Mouse (Mus musculus): Measurements from ENCODE around the gene Rtcb. TPM values are rescaled to one million over a fixed set of nuclear protein-coding genes. Genes with fewer than 3 reads are reported as not detected.
A peak's percentile ranks its signal among the peaks of the same experiment; 100 is the strongest.

Gene Rtcb
- polyA plus RNA-seq, 1 experiment, result not detected

- Histone ChIP-seq H3K4me1 (ENCODE audit: control insufficient read depth, insufficient read depth, low read length) (no peaks in the 10 kb centered on the region), H3K27ac (ENCODE audit: insufficient read depth, low read depth, low read length) (no peak overlapping the region), H3K4me3 (ENCODE audit: insufficient read depth, low read depth, low read length) (no peak overlapping the region)
- WGBS, result 80% methylated on average over 3 of the region's 3 CpGs
- TF ChIP-seq POLR2A (IDR thresholded peaks at IDR 0.05; ENCODE audit: insufficient read depth, low read depth, low read length) (no peak), CTCF (IDR thresholded peaks at IDR 0.05; ENCODE audit: insufficient read depth, low read depth, low read length) (no peak)
Measured at GRCm38 (mm10) chr10:85953401-85953800, 4.2 kb downstream of the Rtcb start.

GRCm38 (mm10) chr10:85951765-85952443 is 5.7 kb downstream of the Rtcb start:
- Histone ChIP-seq H3K4me3 (ENCODE audit: insufficient read depth, low read depth, low read length) (no peak overlapping the region), H3K4me1 (ENCODE audit: control insufficient read depth, insufficient read depth, low read length) (no peaks in the 10 kb centered on the region), H3K27ac (ENCODE audit: insufficient read depth, low read depth, low read length) (no peak overlapping the region)
- 55% methylated on average over 6 of the region's 6 CpGs for WGBS
- TF ChIP-seq CTCF (IDR thresholded peaks at IDR 0.05; ENCODE audit: insufficient read depth, low read depth, low read length) (no peak), POLR2A (IDR thresholded peaks at IDR 0.05; ENCODE audit: insufficient read depth, low read depth, low read length) (no peak)

GRCm38 (mm10) chr10:85948483-85949196 is 9.0 kb downstream of the Rtcb start:
- Histone ChIP-seq H3K27ac (ENCODE audit: insufficient read depth, low read depth, low read length) (no peak overlapping the region), H3K4me1 (ENCODE audit: control insufficient read depth, insufficient read depth, low read length) (no peaks in the 10 kb centered on the region), H3K4me3 (ENCODE audit: insufficient read depth, low read depth, low read length) (no peak overlapping the region)
- WGBS, result 45% methylated on average over 8 of the region's 8 CpGs
- TF ChIP-seq POLR2A (IDR thresholded peaks at IDR 0.05; ENCODE audit: insufficient read depth, low read depth, low read length) (no peak), CTCF (IDR thresholded peaks at IDR 0.05; ENCODE audit: insufficient read depth, low read depth, low read length) (no peak)

- TF ChIP-seq POLR2A (IDR thresholded peaks at IDR 0.05; ENCODE audit: insufficient read depth, low read depth, low read length) (no peak), CTCF (IDR thresholded peaks at IDR 0.05; ENCODE audit: insufficient read depth, low read depth, low read length) (no peak)
- no peak overlapping the region for H3K27ac ChIP-seq (ENCODE audit: insufficient read depth, low read depth, low read length)
- no peak overlapping the region for H3K4me3 ChIP-seq (ENCODE audit: insufficient read depth, low read depth, low read length)
- 95% methylated on average over 6 of the region's 6 CpGs for WGBS
- no peaks in the 10 kb centered on the region for H3K4me1 ChIP-seq (ENCODE audit: control insufficient read depth, insufficient read depth, low read length)
Measured at GRCm38 (mm10) chr10:85936280-85936965, 21.2 kb downstream of the Rtcb start.

GRCm38 (mm10) chr10:85929962-85930361 is 27.7 kb downstream of the Rtcb start:
- WGBS, result 95% methylated on average over 11 of the region's 11 CpGs
- TF ChIP-seq CTCF (IDR thresholded peaks at IDR 0.05; ENCODE audit: insufficient read depth, low read depth, low read length) (no peak), POLR2A (IDR thresholded peaks at IDR 0.05; ENCODE audit: insufficient read depth, low read depth, low read length) (no peak)
- H3K4me3 ChIP-seq (ENCODE audit: insufficient read depth, low read depth, low read length), result no peak overlapping the region
- H3K27ac ChIP-seq (ENCODE audit: insufficient read depth, low read depth, low read length), result no peak overlapping the region
- H3K4me1 ChIP-seq (ENCODE audit: control insufficient read depth, insufficient read depth, low read length), result peaks cover 10% of the 10 kb centered on the region; the same call in 1 of the 2 replicates

- peaks cover 10% of the 10 kb centered on the region; the same call in 1 of the 2 replicates for H3K4me1 ChIP-seq (ENCODE audit: control insufficient read depth, insufficient read depth, low read length)
- WGBS, result 33% methylated on average over 11 of the region's 11 CpGs
- H3K27ac ChIP-seq (ENCODE audit: insufficient read depth, low read depth, low read length), result no peak overlapping the region
- peak overlapping the region; percentile 23 for H3K4me3 ChIP-seq (ENCODE audit: insufficient read depth, low read depth, low read length)
- TF ChIP-seq POLR2A (IDR thresholded peaks at IDR 0.05; ENCODE audit: insufficient read depth, low read depth, low read length) (no peak), CTCF (IDR thresholded peaks at IDR 0.05; ENCODE audit: insufficient read depth, low read depth, low read length) (no peak)
Measured at GRCm38 (mm10) chr10:85929208-85929591, 28.4 kb downstream of the Rtcb start.

GRCm38 (mm10) chr10:85928499-85929207 is 29.0 kb downstream of the Rtcb start:
- peaks cover 10% of the 10 kb centered on the region; the same call in 1 of the 2 replicates for H3K4me1 ChIP-seq (ENCODE audit: control insufficient read depth, insufficient read depth, low read length)
- 1% methylated on average over 63 of the region's 63 CpGs for WGBS
- no peak overlapping the region for H3K27ac ChIP-seq (ENCODE audit: insufficient read depth, low read depth, low read length)
- peak; percentile 52; the same call in 1 of the 2 replicates for TF ChIP-seq POLR2A (IDR thresholded peaks at IDR 0.05; ENCODE audit: insufficient read depth, low read depth, low read length)
- peak; percentile 79; the same call in 1 of the 2 replicates for TF ChIP-seq CTCF (IDR thresholded peaks at IDR 0.05; ENCODE audit: insufficient read depth, low read depth, low read length)
- H3K4me3 ChIP-seq (ENCODE audit: insufficient read depth, low read depth, low read length), result peak overlapping the region; percentile 54

- no peak within 1 kb of the TSS for H3K27ac ChIP-seq (ENCODE audit: insufficient read depth, low read depth, low read length)
- WGBS, result under 1% methylated on average over 23 of the region's 23 CpGs
Measured at GRCm38 (mm10) chr10:85927676-85928445, 29.8 kb downstream of the Rtcb start, which contains the start of gene Ascl4. TSS of gene Ascl4 (plus strand) at chr10:85927681.

More at GRCm38 (mm10) chr10:85927676-85928445, 29.8 kb downstream of the Rtcb start, which contains the start of gene Ascl4:
- peaks cover 10% of the 10 kb centered on the region; the same call in 1 of the 2 replicates for H3K4me1 ChIP-seq (ENCODE audit: control insufficient read depth, insufficient read depth, low read length)
- TF ChIP-seq POLR2A (IDR thresholded peaks at IDR 0.05; ENCODE audit: insufficient read depth, low read depth, low read length) (no peak), CTCF (IDR thresholded peaks at IDR 0.05; ENCODE audit: insufficient read depth, low read depth, low read length) (no peak)
- H3K4me3 ChIP-seq (ENCODE audit: insufficient read depth, low read depth, low read length), result peak within 1 kb of the TSS; percentile 54

Measured in olfactory bulb, adult 2 months (tissue).